Mouse (Mus musculus): Measurements from ENCODE around the gene Flt3l. TPM values are rescaled to one million over a fixed set of nuclear protein-coding genes. Genes with fewer than 3 reads are reported as not detected.
"Not testable (repeated sequence)": the region's sequence is repeated elsewhere in the genome, so short reads cannot be mapped to it uniquely, and the experiment has no call there.

Flt3l gene
- polyA plus RNA-seq, 1 experiment from 2014 or later, result 1.5 TPM

DNA sequence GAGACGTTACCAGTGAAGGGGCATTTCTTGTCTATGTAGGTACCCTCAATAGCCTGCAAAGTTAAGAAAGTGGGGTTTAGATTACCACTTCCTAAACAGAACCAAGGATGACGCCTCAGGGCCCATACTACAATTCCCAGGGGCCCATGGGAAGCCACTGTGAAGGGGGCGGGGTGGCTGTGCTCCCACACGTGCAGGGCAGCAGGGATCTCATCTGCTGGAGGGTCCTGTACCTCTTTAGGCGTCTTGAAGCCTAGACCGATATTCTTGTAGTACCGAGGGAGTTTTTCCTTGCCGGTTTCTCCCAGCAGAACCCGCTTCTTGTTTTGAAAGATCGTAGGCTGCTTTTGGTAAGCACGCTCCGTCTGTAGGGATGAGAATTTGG, 13.1 kb downstream of the Flt3l start:
- Histone ChIP-seq H3K4me3 (peak overlapping the region; percentile 85), H3K9me3 (replicated peaks) (no peaks in the 10 kb centered on the region), H3K27me3 (no peaks in the 10 kb centered on the region), H3K27ac (peak overlapping the region; percentile 82), H3K9ac (peak overlapping the region; percentile 94), H3K36me3 (peaks cover 74% of the 10 kb centered on the region), H3K4me1 (replicated peaks) (peaks cover 50% of the 10 kb centered on the region), H3K4me2 (peak overlapping the region; percentile 75)
- WGBS, result 16% methylated on average over 12 of the region's 12 CpGs
- ATAC-seq (replicated peaks; ENCODE audit: insufficient number of reproducible peaks, insufficient read depth, low FRiP score, low read depth), result no peak

DNA sequence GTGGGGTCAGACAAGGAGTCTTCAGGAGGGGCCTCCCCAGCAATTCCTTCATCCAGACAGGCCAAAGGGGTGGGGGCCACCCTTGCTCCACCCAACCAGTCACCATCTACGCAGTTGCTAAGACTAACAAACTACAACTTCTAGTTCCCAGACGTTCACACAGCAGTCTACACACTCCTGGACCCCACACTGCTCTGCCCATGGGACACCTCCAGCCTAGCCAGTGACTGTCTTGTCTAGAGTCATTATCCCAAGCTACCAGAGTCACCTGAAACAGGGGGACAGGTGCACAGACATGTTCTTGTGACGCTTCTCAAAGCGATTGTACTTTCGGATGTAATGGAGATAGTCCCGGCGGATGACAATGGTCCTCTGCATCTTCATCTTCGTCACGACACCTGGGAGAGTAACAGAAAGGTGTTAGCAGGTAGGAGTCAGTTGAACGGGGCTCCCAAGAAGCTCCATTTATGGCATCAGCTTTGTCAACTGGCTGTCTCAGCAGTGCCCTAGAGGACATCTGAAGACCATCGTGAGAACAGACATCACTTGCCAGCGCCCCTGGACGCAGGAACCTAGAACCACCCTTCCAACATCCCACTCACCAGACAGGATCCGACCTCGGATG, 13.6 kb downstream of the Flt3l start:
- no peaks in the 10 kb centered on the region for H3K27me3 ChIP-seq
- no peaks in the 10 kb centered on the region for H3K9me3 ChIP-seq (replicated peaks)
- peaks cover 50% of the 10 kb centered on the region for H3K4me1 ChIP-seq (replicated peaks)
- WGBS, result 79% methylated on average over 15 of the region's 15 CpGs
- peak overlapping the region; percentile 82; the same call in 1 of the 2 replicates for H3K27ac ChIP-seq
- peak overlapping the region; percentile 85 for H3K4me3 ChIP-seq
- ATAC-seq (replicated peaks; ENCODE audit: insufficient number of reproducible peaks, insufficient read depth, low FRiP score, low read depth), result no peak
- peak overlapping the region; percentile 75 for H3K4me2 ChIP-seq
- H3K9ac ChIP-seq, result peak overlapping the region; percentile 94
- H3K36me3 ChIP-seq, result peaks cover 74% of the 10 kb centered on the region

DNA sequence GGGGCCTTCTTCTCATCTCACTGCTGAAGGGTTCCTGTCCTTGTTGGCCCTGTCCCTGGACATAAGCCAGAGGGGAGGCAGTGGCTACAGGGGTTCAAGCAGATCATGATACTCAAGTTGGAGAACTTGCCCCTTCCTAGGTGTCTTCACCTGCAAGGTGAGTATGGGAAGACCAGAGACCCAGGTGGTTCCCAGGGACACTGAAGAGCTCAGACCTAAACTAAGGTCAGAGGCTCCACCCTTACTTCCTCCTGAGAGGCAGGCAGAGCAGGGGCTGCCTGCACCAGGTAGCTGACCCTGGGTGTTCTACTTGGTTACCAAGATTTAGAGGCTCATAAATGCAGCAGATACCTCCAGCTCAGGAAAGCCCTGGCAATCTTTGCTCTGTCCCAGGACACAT, 14.3 kb downstream of the Flt3l start:
- Histone ChIP-seq H3K4me3 (peak overlapping the region; percentile 12; the same call in 1 of the 2 replicates), H3K27ac (peak overlapping the region; percentile 40), H3K9ac (peak overlapping the region; percentile 36; the same call in 1 of the 2 replicates), H3K9me3 (replicated peaks) (no peaks in the 10 kb centered on the region), H3K4me1 (replicated peaks) (peaks cover 44% of the 10 kb centered on the region), H3K36me3 (peaks cover 68% of the 10 kb centered on the region), H3K4me2 (peak overlapping the region; percentile 37), H3K27me3 (no peaks in the 10 kb centered on the region)
- ATAC-seq (replicated peaks; ENCODE audit: insufficient number of reproducible peaks, insufficient read depth, low FRiP score, low read depth), result no peak

DNA sequence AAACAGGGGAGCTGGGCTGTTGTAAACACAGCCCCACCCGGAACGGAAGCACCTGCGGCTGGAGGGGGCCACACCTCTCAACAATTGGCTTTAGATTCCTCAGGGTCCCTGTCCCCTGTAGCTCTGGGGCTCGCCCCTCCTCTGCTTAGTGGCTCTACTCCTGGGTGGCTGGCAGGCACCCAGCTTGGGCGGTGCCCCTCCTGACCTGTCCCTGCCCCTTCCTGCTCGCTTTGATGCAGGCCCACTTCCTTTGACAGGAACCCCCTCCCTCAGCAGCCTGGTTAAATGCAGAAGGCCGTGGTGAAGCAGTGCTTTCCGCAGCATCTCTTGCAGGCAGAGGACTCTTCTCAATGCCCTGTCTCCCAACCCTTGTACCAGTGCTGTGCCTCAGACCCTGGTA, 14.8 kb downstream of the Flt3l start:
- peaks cover 39% of the 10 kb centered on the region for H3K4me1 ChIP-seq (replicated peaks)
- no peaks in the 10 kb centered on the region for H3K27me3 ChIP-seq
- H3K9ac ChIP-seq, result no peak overlapping the region; the same call in 1 of the 2 replicates
- peaks cover 62% of the 10 kb centered on the region for H3K36me3 ChIP-seq
- peak overlapping the region; percentile 12; the same call in 1 of the 2 replicates for H3K4me3 ChIP-seq
- WGBS, result 45% methylated on average over 8 of the region's 8 CpGs
- H3K4me2 ChIP-seq, result peak overlapping the region; percentile 37
- ATAC-seq (replicated peaks; ENCODE audit: insufficient number of reproducible peaks, insufficient read depth, low FRiP score, low read depth), result no peak
- no peaks in the 10 kb centered on the region for H3K9me3 ChIP-seq (replicated peaks)
- peak overlapping the region; percentile 40 for H3K27ac ChIP-seq

DNA sequence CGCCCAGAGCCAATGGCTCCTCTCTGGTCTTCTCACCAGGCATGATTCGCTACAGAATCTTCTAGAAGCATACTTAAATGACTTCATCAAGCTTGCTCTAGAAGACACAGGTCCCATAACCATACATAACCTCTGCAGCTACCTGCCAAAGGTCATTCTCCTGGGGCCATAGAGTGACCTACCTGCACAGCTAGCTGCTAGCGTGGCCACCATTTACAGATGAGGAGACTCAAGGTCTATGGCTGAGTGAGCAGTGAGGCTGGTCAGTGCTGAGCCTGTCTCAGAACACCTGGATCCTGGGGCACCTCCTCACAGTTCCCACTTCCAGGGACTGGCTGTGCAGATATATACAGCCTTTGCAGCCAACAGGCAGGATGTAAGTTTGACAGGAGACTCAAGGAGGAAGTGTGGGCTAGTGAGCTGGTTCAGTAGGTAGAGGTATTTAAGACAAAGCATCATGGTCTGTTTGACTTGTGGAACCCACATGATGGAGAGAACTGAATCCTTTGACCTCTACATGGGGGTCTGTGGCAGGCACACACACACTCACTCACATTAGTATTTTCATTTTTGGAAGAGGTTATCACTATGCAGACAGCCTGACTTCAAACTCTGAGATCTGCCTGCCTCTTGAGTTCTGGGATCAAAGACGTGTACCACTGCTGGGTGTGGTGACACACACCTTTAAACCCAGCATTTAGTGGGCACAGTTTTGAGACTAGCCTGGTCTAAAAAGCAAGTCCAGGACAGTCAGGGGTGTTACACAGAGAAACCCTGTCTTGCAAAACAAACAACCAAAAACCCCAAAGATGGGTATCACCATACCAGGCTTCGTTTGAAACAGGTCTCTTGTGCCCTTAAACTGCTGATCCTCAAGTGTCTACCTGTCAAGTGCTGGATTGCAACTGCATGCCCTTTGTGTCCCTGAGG, 16.2 kb downstream of the Flt3l start:
- no peak for ATAC-seq (replicated peaks; ENCODE audit: insufficient number of reproducible peaks, insufficient read depth, low FRiP score, low read depth)
- 75% methylated on average over 5 of the region's 5 CpGs for WGBS
- Histone ChIP-seq H3K4me3 (no peak overlapping the region), H3K36me3 (peaks cover 48% of the 10 kb centered on the region), H3K4me2 (no peak overlapping the region), H3K27ac (no peak overlapping the region), H3K9ac (no peak overlapping the region), H3K9me3 (replicated peaks) (no peaks in the 10 kb centered on the region), H3K27me3 (no peaks in the 10 kb centered on the region), H3K4me1 (replicated peaks) (peaks cover 28% of the 10 kb centered on the region)

DNA sequence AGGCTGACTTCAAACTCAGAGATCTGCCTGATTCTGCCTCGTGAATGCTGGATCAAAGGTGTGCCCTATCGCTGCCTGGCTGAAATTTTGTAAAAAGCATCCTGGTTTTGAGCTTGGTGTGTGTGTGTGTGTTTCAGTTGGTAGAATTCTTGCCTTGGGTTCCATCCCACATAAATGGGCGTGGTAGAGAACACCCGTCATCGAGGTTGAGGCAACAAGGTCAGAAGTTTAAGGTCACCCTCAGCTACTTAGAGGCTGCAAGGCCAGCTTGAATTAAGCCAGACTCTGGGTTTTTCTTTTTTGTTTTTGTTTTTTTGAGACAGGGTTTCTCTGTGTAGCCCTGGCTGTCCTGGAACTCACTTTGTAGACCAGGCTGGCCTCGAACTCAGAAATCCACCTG, 17.9 kb downstream of the Flt3l start:
- Histone ChIP-seq H3K4me3 (no peak overlapping the region), H3K9me3 (replicated peaks) (no peaks in the 10 kb centered on the region), H3K36me3 (peaks cover 43% of the 10 kb centered on the region), H3K27me3 (no peaks in the 10 kb centered on the region), H3K27ac (no peak overlapping the region), H3K4me2 (no peak overlapping the region), H3K4me1 (replicated peaks) (peaks cover 26% of the 10 kb centered on the region), H3K9ac (no peak overlapping the region)
- ATAC-seq (replicated peaks; ENCODE audit: insufficient number of reproducible peaks, insufficient read depth, low FRiP score, low read depth), result no peak
- WGBS, result 85% methylated on average over 6 of the region's 6 CpGs

DNA sequence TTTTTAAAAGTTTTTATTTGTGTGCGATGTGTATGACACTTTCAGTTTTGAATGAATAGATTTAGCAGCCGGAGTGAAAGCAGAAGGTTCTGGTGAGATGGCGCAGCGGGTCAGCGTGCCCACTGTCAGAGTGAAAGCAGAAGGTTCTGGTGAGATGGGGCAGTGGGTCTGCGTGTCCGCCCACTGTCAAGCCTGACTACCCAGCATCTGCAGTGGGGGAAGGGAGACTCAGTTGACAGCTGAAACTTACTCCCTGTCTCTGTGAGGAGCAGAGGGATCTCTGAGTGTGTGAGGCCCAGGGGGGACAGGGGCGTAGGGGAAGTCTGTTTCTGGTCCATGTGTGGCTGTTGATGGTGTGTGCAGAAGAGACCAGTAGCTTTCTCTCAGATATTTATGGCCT, 18.7 kb downstream of the Flt3l start:
- Histone ChIP-seq H3K9me3 (replicated peaks) (no peaks in the 10 kb centered on the region), H3K4me3 (no peak overlapping the region), H3K36me3 (peaks cover 37% of the 10 kb centered on the region), H3K27me3 (no peaks in the 10 kb centered on the region), H3K4me1 (replicated peaks) (peaks cover 21% of the 10 kb centered on the region), H3K4me2 (no peak overlapping the region), H3K27ac (no peak overlapping the region), H3K9ac (no peak overlapping the region)
- no peak for ATAC-seq (replicated peaks; ENCODE audit: insufficient number of reproducible peaks, insufficient read depth, low FRiP score, low read depth)
- WGBS, result 79% methylated on average over 8 of the region's 8 CpGs

DNA sequence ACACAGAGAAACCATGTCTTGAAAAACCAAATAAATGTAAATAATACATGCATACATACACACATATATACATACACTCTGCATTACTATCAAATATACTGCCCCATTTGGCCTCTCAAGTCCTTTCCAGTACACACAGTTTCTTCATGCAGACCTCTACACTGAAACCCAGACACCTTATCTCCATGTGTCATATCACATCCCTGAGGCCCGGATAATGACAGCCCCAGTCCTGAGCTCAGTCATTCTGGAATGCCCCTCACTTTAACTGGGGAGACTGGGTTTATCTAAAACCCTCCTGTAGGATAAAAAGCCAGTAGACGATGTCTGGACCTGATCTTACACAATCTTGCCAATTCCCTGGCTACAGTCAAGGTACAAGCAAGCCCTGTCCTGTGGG, 22.8 kb downstream of the Flt3l start:
- H3K4me1 ChIP-seq (replicated peaks), result peaks cover 8% of the 10 kb centered on the region
- no peak overlapping the region for H3K4me2 ChIP-seq
- 22% methylated on average over 2 of the region's 2 CpGs for WGBS
- no peak for ATAC-seq (replicated peaks; ENCODE audit: insufficient number of reproducible peaks, insufficient read depth, low FRiP score, low read depth)
- H3K27me3 ChIP-seq, result no peaks in the 10 kb centered on the region
- no peaks in the 10 kb centered on the region for H3K36me3 ChIP-seq
- H3K27ac ChIP-seq, result no peak overlapping the region
- H3K4me3 ChIP-seq, result no peak overlapping the region
- no peaks in the 10 kb centered on the region for H3K9me3 ChIP-seq (replicated peaks)
- no peak overlapping the region for H3K9ac ChIP-seq

DNA sequence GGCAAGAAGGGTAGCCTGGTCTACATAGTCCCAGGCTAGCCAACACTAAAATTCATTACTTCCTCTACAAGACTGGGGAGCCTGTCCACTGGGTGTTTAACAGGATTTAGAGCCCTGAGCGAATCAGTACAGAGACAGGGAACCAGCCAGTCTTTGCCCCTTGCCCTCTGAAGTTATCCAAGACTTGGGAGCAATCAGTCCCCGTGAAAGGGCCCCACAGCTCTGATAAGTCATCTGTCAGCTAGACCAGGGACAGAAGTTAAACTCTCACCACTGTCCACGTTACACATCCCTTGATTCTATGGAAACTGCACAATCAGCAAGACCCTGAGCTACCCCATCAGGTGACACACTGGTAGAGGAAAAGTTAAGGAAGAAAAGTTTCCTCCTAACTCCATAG, 23.7 kb downstream of the Flt3l start:
- WGBS, result 46% methylated on average over 3 of the region's 3 CpGs
- Histone ChIP-seq H3K9me3 (replicated peaks) (no peaks in the 10 kb centered on the region), H3K27ac (no peak overlapping the region), H3K4me2 (no peak overlapping the region), H3K36me3 (no peaks in the 10 kb centered on the region), H3K9ac (no peak overlapping the region), H3K4me3 (no peak overlapping the region), H3K4me1 (replicated peaks) (peaks cover 8% of the 10 kb centered on the region), H3K27me3 (no peaks in the 10 kb centered on the region)
- ATAC-seq (replicated peaks; ENCODE audit: insufficient number of reproducible peaks, insufficient read depth, low FRiP score, low read depth), result no peak

DNA sequence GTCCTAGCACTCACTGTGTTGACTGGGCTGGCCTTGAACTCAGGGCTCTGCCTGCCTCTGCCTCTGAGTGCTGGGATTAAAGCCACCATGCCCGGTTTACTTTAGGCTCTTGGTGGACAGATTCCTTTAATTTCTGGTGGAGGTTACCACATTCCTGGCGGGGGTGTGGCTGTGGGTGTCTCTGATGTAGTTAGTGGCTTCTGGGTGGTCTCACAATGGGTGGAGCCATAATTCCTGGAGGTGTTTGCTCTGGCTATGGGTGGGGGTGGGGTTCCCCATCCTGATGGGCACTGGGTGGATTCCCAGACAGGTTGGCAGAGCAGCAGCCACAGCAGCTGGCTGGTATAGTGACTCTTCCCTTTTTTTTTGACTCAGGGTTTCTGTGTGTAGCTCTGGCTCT, 24.3 kb downstream of the Flt3l start:
- Histone ChIP-seq H3K9ac (no peak overlapping the region), H3K36me3 (no peaks in the 10 kb centered on the region), H3K27me3 (no peaks in the 10 kb centered on the region), H3K4me2 (no peak overlapping the region), H3K9me3 (replicated peaks) (no peaks in the 10 kb centered on the region), H3K4me1 (replicated peaks) (peaks cover 8% of the 10 kb centered on the region), H3K27ac (no peak overlapping the region), H3K4me3 (no peak overlapping the region)
- no peak for ATAC-seq (replicated peaks; ENCODE audit: insufficient number of reproducible peaks, insufficient read depth, low FRiP score, low read depth)
- WGBS, result 73% methylated on average over 2 of the region's 2 CpGs

DNA sequence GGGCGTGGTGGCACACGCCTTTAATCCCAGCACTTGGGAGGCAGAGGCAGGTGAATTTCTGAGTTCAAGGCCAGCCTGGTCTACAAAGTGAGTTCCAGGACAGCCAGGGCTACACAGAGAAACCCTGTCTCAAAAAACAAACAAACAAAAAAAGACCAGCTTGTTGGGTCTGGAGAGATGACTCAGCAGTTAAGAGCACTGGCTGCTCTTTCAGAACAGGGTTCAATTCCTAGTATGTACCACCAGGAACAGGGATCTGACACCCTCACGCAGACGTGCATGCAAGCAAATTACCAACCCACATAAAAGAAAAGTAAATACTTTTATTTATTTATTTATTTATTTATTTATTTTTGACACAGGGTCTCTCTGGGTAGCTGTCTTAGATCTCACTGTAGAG, 26.1 kb downstream of the Flt3l start:
- ATAC-seq (replicated peaks; ENCODE audit: insufficient number of reproducible peaks, insufficient read depth, low FRiP score, low read depth); H3K4me1 ChIP-seq (replicated peaks); H3K4me3 ChIP-seq; H3K36me3 ChIP-seq; H3K27me3 ChIP-seq; H3K4me2 ChIP-seq; H3K27ac ChIP-seq; H3K9ac ChIP-seq; H3K9me3 ChIP-seq (replicated peaks): not testable (repeated sequence)
- 83% methylated on average over 4 of the region's 4 CpGs for WGBS
